Mouse (Mus musculus): Measurements from ENCODE around the gene Znrf1. TPM values are rescaled to one million over a fixed set of nuclear protein-coding genes. Genes with fewer than 3 reads are reported as not detected.

Znrf1 gene
- total RNA-seq, 2 experiments from 2014 or later = 106 to 116 TPM

DNA sequence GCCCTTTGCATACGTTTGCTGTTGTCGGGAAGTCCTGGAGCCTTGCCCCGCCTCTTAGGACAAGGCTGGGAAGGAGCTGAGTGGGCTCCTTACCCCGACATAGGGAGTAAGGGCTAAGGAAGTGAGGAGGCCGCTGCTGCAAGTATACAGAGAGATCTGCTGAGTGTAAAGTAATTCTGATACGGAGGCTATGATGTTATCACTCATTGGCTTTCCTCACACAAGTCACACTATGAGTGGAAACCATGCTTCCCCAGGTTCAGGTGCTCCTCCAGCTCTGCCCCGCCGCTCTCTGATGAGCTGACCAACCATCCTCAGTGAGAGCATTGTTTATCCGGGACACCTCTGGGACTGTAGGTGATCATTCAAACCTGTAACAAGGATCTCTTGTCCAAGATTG, 30.4 kb downstream of the Znrf1 start:
- DNase-seq (ENCODE audit: extremely low spot score in 1 of 2, low spot score in 1 of 2) = no peak

DNA sequence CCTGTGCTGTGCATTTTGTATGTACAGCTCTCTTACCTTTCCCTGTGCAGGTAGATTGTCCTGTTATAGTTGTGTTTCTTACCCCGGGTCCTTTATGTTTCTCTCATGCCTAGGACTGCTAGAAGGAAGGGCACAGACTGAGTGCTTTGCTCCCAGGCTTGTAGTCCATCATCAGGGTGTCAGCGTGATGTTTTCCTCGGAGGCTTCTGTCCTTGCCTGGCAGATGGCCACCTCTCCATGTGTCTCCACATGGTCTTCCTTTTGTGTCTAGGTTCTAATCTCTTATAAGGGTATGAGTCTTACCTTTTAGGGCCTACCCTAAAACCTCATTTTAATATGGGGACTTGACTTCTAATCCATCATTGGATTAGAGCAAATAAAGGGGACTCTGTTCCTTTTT, 31.7 kb downstream of the Znrf1 start:
- DNase-seq (ENCODE audit: extremely low spot score in 1 of 2, low spot score in 1 of 2) = no peak

DNA sequence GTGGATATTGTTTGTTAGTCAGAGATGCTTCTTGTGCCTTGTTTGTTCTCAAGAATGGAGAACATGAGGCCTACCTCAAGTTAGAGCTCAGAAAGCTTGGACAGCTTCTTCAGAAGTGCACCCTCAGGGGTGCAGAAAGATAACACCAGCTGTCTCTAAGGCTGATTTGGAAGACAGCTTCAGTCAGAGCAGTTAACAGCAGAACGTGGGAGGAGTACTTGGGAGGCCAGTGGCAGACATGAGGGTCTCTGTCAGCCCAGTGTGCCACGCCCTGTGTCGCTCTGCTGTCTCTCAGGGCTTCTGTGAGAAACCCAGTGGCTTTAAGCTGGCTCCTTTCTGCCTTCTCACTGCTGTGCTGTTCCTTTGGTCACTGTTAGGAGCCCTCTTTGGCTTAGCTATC, 32.1 kb downstream of the Znrf1 start:
- DNase-seq (ENCODE audit: extremely low spot score in 1 of 2, low spot score in 1 of 2) = no peak

DNA sequence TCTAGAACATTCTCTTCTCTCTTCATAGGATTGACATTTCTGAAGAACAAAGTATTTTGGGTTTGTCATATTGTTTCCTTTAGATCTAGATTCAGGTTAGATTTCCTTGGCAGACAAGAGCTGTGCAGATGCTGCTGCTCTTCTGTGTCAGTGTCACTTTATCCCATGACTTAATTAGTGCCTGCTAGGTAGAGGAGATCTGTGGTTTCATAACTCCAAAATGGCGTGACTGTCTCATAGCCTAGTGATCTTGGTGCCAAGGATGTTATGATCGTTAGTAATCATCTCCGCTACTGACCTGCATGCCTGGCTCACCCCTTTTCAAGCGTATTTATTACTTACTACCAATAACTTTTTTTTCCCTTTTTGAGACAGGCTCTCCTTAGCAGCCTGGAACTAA, 34.0 kb downstream of the Znrf1 start:
- no peak for DNase-seq (ENCODE audit: extremely low spot score in 1 of 2, low spot score in 1 of 2)

DNA sequence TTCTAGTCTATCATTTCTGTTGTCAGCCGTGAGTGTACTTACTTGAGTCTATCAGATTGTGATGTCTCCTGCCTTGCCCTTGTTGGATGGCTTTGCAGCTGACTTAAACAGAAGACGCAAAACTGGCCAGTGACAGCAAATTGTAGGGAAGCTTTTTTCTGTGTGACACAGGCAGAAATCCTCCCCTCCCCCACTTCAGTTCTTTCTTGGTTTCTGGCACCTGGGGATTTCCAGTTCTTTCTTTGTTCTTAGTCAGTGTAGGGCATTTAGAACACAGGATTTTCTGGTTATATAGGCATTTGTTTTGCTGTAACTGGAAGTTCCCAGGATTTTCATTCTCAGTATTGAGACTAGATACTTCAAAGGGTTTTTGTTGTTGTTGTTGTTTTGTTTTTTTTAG, 34.5 kb downstream of the Znrf1 start:
- DNase-seq (ENCODE audit: extremely low spot score in 1 of 2, low spot score in 1 of 2) = no peak

DNA sequence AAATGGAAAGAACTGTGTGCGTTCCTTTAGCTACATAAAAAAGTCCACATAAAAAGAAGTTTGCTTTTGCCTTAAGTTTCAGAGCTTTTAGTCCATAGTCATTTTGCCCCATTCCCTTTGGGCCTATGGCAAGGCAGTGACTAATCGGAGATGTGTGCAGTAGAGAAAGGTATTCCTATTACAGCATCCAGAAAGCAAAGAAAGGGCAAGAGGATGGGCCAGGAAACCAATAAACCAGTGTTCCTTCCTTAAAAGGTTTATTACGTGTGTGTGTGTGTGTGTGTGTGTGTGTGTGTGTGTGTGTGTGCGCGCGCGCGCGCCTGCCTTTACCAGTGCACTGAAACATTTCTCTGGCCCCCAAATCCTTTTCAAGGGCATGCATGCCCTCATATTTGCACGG, 35.8 kb downstream of the Znrf1 start:
- no peak for DNase-seq (ENCODE audit: extremely low spot score in 1 of 2, low spot score in 1 of 2)

DNA sequence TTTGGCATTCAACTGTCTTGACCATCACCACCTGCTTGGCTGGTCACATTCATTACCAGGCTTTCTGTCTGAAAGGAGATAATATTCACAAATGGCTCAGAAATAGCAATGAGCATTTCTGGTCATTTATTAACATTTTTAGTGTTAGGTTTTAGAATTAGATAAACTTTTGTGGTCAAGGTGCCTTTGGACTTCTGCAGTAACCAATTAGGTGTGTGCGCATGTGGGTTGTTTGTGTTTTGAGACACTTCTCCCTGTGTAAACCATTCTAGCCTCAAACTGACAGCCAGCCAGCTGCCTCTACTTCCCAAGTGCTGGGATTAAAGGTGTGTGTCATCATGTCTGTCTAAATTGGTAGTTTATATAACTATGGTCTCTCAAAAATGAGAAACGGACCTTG, 36.5 kb downstream of the Znrf1 start:
- DNase-seq (ENCODE audit: extremely low spot score in 1 of 2, low spot score in 1 of 2) = no peak

DNA sequence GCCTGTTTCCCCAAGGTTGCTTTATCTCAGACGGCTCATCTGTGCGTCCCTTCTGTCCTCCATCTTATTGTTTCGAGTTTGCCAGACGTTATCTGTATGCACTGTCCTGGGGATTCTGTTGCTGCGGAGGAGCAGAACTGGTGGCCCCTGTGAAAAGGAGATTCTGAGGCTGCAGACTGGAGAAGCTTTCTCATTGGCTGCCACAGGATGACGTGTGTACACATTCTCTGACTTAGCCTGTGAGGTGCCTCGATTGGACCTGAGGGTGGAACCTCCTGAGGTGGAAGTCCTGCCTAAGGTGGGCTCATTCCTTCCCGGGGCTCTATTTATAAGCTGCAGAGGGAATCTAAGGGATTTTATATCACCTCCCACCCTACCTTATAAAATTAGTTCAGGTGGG, 37.7 kb downstream of the Znrf1 start:
- DNase-seq (ENCODE audit: extremely low spot score in 1 of 2, low spot score in 1 of 2) = no peak

DNA sequence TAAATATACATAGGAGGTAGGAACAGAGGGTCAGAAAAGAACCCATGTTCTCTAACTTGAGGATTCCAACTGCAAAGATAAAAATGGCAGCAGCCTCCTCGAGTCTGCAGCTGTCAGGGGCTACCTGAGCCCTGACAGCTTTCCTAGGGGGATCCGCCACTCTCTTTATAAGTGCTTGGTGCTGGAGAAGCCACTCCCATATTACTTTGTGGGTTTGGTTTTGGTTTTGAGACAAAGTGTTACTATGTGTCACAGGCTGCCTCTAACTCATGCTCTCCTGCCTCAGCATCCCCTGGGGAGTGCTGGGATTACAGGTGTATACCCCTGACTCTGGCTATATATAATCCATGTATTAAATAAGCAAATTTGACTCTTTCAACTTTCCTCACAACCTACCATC, 38.1 kb downstream of the Znrf1 start:
- no peak for DNase-seq (ENCODE audit: extremely low spot score in 1 of 2, low spot score in 1 of 2)

DNA sequence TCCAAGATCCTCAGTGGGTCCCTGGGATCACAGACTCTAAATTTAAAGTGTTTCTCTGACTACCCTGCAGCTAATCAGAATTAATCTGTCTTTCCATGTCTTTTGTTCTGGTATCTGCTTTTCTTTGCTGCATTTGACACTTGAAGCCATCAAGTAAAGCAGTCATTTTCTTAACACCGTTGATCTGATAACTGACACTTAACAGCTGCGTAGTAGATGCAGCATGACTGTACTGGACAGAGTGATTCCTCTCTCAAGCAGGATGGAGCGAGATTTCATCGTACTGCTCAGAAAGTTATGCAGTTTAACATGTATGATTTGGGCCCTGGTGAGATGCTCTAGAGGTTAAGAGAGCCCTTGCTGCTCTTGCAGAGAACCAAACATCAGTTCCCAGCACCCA, 39.6 kb downstream of the Znrf1 start:
- DNase-seq (ENCODE audit: extremely low spot score in 1 of 2, low spot score in 1 of 2) = no peak

DNA sequence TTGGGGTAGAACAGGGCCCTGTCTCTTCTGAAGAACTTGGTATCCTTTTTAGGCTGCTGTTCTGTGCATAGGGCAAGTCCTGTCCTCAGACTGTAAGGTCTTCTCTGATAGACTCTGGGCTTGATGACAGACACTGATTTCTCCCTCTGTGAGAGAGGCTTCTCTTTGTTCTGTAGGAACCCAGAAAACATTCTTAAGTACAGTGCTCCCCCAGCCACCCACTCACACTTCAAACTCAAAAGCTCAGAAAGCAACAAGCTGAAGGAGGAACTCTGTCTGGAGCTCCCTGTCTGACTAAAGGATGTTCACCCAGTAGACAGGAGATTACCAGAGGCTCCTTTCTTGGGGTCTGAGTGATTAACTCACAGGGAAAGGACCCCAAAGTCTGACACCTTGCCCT, 40.6 kb downstream of the Znrf1 start:
- DNase-seq (ENCODE audit: extremely low spot score in 1 of 2, low spot score in 1 of 2) = no peak

DNA sequence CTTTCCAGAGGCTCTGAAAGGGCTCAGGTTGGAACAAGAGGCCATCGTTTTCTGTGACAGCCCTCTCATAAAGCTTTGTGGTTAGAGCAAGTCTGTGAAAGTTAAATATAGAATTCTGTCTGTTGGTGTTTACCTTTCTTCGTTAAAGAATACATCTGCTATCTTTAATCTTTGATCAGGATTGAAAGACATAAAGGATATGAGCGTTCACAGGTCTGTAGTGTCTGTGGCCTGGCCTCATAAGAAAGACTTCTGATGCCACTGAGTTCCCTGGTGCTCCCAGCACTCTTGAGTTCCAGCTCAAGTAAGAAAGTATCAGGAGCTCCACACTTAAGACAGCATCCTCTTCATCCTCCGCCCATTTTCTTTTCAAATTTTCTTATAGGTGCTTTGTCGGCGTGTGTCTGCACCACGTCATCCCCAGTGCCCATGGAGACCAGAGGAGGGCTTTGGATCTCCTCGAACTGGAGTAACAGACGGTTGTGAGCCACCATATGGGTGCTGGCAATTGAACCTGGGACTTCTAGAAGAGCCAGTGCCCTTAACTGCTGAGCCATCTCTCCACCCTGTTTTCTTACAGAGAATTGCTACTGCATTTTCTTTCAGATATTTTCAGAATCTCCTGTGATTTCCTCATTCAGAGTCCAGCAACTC, 42.1 kb downstream of the Znrf1 start:
- no peak for DNase-seq (ENCODE audit: extremely low spot score in 1 of 2, low spot score in 1 of 2)

DNA sequence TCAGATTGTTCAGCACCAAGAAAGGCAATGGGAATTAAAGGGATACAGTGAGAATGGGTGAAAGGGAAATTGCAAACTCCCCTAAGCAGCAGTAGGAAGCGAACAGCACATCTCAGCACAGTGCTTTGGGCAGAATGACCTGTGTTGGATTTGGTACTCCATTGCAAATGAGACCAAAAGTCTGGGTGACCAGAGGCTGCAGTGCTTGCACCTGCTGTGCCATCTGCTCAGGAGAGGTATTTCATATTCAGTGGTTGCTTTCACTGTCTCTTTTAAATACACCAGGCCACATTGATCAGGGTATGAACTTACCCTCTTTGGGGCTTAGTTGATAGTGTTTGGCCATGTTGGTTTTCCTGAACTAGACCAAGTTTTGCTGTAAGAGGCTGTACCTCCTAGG, 43.4 kb downstream of the Znrf1 start:
- DNase-seq (ENCODE audit: extremely low spot score in 1 of 2, low spot score in 1 of 2) = no peak

DNA sequence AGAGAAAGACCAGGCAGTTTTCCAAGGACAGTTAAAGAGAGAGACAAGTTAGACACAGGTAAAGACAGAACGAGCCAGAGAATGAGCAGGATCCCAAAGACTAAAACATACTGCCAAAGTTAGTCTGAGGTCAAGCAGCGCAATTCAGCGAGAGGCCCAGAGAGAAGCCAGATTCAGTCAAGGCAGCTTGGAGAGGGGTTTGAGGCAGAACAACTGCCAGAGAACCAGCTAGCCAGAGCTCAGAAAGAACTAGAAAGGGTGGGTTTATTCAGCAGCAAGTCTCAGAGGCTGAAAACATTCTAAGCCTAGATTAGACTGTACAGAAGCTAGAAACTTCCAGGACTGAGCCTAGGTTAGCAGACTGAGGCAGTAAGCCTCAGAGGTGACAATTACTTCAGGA, 44.4 kb downstream of the Znrf1 start:
- no peak for DNase-seq (ENCODE audit: extremely low spot score in 1 of 2, low spot score in 1 of 2)

DNA sequence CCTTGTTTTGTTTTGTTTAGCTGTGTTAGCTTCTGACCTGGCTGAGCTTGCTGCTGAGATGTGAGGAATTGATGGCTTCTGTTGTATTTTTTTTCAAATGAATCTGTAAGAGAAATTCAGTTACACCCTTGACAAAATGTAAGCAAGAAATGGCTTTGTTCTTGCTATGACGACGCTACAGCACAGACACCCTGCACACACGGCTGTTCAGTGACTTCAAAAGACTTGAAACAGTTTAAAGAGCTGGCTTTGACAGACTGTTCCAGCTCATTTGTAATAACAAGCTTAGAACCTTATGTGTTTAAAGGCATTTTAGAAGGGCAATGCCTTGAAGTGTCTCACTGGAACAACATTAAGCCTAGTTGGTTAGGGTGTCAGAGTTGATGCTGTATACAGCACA, 46.5 kb downstream of the Znrf1 start:
- DNase-seq (ENCODE audit: extremely low spot score in 1 of 2, low spot score in 1 of 2) = no peak

DNA sequence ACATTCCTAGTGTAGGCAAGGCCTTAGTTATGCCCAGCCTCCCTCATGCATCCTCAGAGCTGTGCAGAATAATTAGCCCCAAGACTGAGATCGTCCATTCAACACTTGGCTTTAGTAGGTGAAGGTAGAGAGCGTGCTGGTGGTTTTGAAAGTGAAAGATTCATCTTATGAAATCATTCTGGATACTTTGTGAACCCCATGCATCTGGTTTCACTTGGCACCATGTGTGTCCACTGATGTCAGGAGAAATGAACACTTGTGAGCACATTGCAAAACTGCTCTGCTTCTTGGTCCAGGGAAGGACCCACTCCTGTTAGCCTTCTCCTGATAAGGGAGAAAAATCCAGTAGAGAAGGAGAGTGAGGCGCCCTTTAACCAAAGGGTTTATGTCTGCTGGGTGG, 49.0 kb downstream of the Znrf1 start:
- DNase-seq (ENCODE audit: extremely low spot score in 1 of 2, low spot score in 1 of 2) = no peak

DNA sequence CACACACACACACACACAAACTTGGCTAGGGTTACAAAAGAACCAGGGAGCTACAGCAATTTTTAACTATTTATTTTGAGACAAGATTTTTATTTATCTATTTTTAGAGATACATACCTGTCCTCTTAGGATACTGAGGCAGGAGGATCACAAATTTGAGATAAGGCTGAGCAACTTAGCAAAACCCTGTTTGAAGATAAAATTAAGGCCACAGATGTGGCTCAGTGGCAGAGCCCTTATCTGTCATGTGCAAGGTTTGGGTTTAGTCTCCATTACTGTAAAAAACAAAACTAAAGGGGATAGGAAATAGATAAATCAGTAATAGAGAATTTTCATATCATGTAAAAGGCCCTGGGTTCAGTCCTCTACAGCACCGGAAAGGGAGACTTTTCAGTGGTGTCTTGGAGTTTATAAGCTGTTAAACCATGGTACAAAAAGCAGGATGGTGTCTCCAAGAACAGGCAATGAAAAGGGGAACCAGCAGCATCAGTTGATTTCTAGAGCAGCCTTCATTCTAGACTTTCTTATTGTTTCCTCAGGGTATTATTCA, 51.7 kb downstream of the Znrf1 start:
- no peak for DNase-seq (ENCODE audit: extremely low spot score in 1 of 2, low spot score in 1 of 2)

DNA sequence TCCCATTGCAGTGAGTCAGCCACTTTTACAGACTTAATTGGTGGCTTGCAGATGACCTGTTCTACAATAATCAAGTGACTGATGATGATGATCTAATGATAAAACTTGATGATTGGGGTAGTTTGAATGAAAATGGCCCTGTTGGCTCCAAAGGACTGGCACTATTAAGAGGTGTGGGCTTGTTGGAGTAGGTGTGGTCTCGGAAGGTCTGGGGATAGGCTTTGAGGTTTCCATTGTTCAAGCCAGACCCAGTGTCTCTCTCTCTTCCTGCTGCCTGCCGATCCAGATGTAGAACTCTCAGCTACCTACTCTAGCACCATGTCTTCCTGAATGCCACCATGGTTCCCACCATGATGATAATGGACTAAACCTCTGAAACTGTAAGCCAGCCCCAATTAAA, 52.4 kb downstream of the Znrf1 start:
- no peak for DNase-seq (ENCODE audit: extremely low spot score in 1 of 2, low spot score in 1 of 2)

DNA sequence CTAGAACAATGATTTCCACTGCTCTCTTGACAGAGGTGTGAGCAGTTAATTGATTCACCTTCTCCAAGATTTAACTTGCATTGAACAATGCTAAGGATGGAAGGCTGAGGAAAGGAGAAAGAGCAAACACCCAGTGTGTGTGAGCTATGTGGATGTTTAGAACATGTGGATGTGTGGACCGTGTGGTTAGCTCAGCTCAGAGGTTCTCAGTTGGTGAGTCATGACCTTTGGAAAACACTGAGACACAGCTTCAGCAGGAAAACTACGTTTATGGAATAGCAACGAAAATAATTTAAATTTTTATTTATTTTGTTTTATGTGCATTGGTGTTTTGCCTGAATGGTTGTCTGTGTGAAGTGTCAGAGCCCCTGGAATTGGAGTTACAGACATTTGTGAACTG, 54.3 kb downstream of the Znrf1 start:
- DNase-seq (ENCODE audit: extremely low spot score in 1 of 2, low spot score in 1 of 2) = no peak

DNA sequence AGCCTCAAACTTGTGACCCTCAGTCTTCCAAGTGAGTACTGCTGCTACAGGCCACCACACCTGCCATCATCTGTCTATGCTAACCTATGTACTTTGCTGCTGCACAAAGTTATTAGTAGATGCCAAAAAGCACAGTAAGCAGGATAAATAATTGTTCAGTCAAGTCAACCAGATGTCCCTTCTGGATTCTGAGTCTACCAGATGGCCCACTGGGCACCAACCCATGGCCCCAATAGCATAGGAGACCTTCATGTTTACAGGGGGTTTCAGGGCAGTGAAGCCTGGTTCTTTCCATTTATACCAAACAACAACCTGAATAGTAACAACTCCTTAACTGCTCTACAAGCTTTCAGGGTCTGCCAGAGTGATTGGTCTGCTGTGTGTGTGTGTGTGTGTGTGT, 55.3 kb downstream of the Znrf1 start:
- DNase-seq (ENCODE audit: extremely low spot score in 1 of 2, low spot score in 1 of 2) = no peak

DNA sequence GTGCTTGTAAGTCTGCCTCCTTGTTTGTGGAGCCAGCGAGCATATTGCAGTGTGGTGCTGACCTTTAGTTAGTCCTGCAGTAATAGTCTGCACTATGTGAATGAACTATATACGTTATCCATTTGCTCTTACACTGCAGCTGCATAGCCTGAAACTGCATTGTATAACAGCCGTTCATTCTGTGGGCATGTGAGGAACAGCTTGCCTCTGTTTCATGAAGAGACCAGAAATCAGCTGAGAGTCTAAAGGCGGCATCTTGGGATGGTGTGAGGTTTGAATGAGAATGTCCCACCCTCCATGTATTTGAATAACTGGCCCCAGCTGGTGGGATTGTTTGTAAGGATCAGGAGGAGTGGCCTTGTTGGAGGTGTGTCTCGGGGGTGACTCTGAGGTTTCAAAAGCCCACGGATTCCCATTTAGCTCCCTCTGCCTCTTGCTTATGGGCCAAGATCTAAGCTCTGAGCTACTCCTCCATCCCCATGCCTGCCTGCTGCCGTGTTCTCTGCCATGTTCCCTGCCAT, 56.6 kb downstream of the Znrf1 start:
- DNase-seq (ENCODE audit: extremely low spot score in 1 of 2, low spot score in 1 of 2) = no peak

DNA sequence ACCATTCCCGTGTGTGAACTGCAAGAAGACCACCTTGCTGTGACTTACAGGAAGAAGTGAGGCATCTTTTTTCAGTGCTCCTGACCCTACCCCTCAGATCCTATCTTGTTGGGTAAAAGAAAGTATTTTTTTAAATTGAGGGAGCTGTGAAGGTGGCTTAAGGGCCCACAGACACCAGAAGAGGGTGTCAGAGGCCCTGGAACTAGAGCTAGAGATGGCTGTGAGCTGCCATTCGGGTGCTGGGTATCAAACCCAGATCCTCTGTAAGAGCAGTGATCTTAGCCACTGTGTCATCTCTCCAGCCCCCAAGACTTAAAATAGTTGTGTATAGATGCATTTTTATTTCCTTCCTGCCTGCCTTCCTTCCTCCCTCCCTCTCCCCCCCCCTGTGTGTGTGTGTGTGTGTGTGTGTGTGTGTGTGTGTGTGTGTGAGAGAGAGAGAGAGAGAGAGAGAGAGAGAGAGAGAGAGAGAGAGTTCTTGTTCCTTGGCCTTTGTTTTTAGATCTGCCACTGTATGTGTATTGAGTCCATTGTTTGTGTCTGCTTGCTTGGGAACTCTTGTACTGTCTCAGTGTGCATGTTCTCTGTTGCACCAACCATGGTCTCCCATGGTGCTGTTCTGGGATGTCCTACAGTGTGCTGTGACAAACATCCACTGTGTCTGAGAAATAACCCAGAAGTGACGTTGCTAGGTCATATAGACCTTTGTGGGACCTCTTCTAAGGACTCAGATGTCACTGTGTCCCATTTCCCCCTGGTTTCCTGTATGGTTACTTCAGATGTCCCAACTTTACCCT, 58.3 kb downstream of the Znrf1 start:
- DNase-seq (ENCODE audit: extremely low spot score in 1 of 2, low spot score in 1 of 2) = no peak

Measured in layer of hippocampus, postnatal 25 days (tissue).